Mouse (Mus musculus): ENCODE measurements around the gene 1110025L11Rik. TPM values are rescaled to one million over a fixed set of nuclear protein-coding genes. Genes with fewer than 3 reads are reported as not detected.
"Not testable (repeated sequence)": the region's sequence is repeated elsewhere in the genome, so short reads cannot be mapped to it uniquely, and the experiment has no call there.

The 1110025L11Rik gene
- total RNA-seq (2017), result not detected in 2 replicates

- ATAC-seq (replicated peaks in 1 of 2; ENCODE audit: insufficient read depth in 1 of 2, low FRiP score in 2 of 2, low TSS enrichment in 1 of 2, low read depth in 1 of 2, poor library complexity in 2 of 2, severe bottlenecking in 2 of 2), result not testable (repeated sequence)
Observed at GRCm38 (mm10) chr16:89063902-89064301, at the start of gene 1110025L11Rik. Gene 1110025L11Rik (minus strand): TSS chr16:89064002.

- not testable (repeated sequence) for ATAC-seq (replicated peaks in 1 of 2; ENCODE audit: insufficient read depth in 1 of 2, low FRiP score in 2 of 2, low TSS enrichment in 1 of 2, low read depth in 1 of 2, poor library complexity in 2 of 2, severe bottlenecking in 2 of 2)
Observed at GRCm38 (mm10) chr16:89071041-89071440, 7.2 kb upstream of the 1110025L11Rik start.

DNA sequence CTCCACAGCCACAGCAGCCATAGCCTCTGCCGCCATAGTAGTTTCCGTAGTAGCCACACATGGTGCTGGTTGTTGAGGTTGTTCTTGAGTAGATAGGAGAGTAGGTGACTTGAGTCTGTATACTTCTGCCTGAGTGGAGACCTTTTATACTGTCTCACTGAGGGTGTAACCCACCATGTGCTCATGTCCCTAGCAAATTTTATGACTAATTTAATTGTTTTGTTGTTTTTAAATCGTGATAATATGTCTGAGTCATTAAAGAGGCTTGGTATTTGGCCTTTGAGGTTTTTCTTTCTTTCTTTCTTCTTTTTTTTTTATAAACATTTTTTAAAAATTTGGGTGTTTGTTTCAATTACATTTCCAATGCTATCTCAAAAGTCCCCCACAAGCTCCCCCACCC, 16.0 kb downstream of the 1110025L11Rik start, which contains the start of gene Krtap6-5:
Gene Krtap6-5, minus strand, starts transcription at position 101 of the 400 bp plus-strand sequence.
- no peak for ATAC-seq (replicated peaks in 1 of 2; ENCODE audit: insufficient read depth in 1 of 2, low FRiP score in 2 of 2, low TSS enrichment in 1 of 2, low read depth in 1 of 2, poor library complexity in 2 of 2, severe bottlenecking in 2 of 2)

- ATAC-seq (replicated peaks in 1 of 2; ENCODE audit: insufficient read depth in 1 of 2, low FRiP score in 2 of 2, low TSS enrichment in 1 of 2, low read depth in 1 of 2, poor library complexity in 2 of 2, severe bottlenecking in 2 of 2), result not testable (repeated sequence)
Observed at GRCm38 (mm10) chr16:89041372-89041771, 22.4 kb downstream of the 1110025L11Rik start, which contains the start of gene Gm10228. Gene Gm10228 (minus strand): TSS chr16:89041472.

DNA sequence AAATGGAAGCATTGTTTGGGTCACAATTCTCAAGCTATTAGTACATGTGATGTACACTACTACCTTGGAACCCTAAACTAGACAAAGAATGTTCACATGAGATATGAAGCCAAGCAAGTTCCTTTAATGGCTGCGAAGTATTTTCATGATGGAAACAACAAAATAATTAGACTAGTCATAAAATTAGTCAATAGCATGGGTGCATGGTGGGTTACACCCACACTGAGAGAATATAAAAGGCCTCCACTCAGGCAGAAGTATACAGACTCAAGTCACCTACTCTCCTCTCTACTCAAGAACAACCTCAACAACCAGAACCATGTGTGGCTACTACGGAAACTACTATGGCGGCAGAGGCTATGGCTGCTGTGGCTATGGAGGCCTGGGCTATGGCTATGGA, 32.4 kb downstream of the 1110025L11Rik start, which contains the start of gene Krtap6-1:
Gene Krtap6-1, plus strand, starts transcription at position 301 of the 400 bp plus-strand sequence.
- not testable (repeated sequence) for ATAC-seq (replicated peaks in 1 of 2; ENCODE audit: insufficient read depth in 1 of 2, low FRiP score in 2 of 2, low TSS enrichment in 1 of 2, low read depth in 1 of 2, poor library complexity in 2 of 2, severe bottlenecking in 2 of 2)

GRCm38 (mm10) chr16:89014984-89015383, 48.8 kb downstream of the 1110025L11Rik start, which contains the start of gene Gm10229:
Gene Gm10229 (plus strand): TSS chr16:89015284.
- not testable (repeated sequence) for ATAC-seq (replicated peaks in 1 of 2; ENCODE audit: insufficient read depth in 1 of 2, low FRiP score in 2 of 2, low TSS enrichment in 1 of 2, low read depth in 1 of 2, poor library complexity in 2 of 2, severe bottlenecking in 2 of 2)

- ATAC-seq (replicated peaks in 1 of 2; ENCODE audit: insufficient read depth in 1 of 2, low FRiP score in 2 of 2, low TSS enrichment in 1 of 2, low read depth in 1 of 2, poor library complexity in 2 of 2, severe bottlenecking in 2 of 2), result no peak
Observed at GRCm38 (mm10) chr16:89013973-89014372, 49.8 kb downstream of the 1110025L11Rik start.

Other genes with a start within 250 kb of the 1110025L11Rik start
- not detected in 2 replicates for gene Krtap15, start 243.8 kb downstream of the 1110025L11Rik start, total RNA-seq (2017)
- gene Krtap14, start 237.9 kb downstream of the 1110025L11Rik start, total RNA-seq (2017), result not detected in 2 replicates
- gene Krtap19-1, start 194.6 kb downstream of the 1110025L11Rik start, total RNA-seq (2017), result not detected in 2 replicates
- not detected in 2 replicates for gene Krtap19-2, start 189.7 kb downstream of the 1110025L11Rik start, total RNA-seq (2017)
- not detected in 2 replicates for gene Krtap19-3, start 186.0 kb downstream of the 1110025L11Rik start, total RNA-seq (2017)
- gene Krtap19-4, start 178.9 kb downstream of the 1110025L11Rik start, total RNA-seq (2017), result not detected in 2 replicates
- not detected in 2 replicates for gene Krtap19-5, start 167.5 kb downstream of the 1110025L11Rik start, total RNA-seq (2017)
- not detected in 2 replicates for gene Krtap19-9b, start 131.7 kb downstream of the 1110025L11Rik start, total RNA-seq (2017)
- not detected in 2 replicates for gene Krtap16-3, start 101.1 kb downstream of the 1110025L11Rik start, total RNA-seq (2017)
- gene Krtap22-2, start 53.2 kb downstream of the 1110025L11Rik start, total RNA-seq (2017), result not detected in 2 replicates
- gene Gm10229, start 48.7 kb downstream of the 1110025L11Rik start, total RNA-seq (2017), result not detected in 2 replicates
- gene Krtap6-1, start 32.3 kb downstream of the 1110025L11Rik start, total RNA-seq (2017), result not detected in 2 replicates
- gene Gm10228, start 22.5 kb downstream of the 1110025L11Rik start, total RNA-seq (2017), result not detected in 2 replicates
- gene Krtap6-5, start 16.1 kb downstream of the 1110025L11Rik start, total RNA-seq (2017), result not detected in 2 replicates
- not detected in 2 replicates for gene Krtap6-3, start 20.0 kb upstream of the 1110025L11Rik start, total RNA-seq (2017)
- gene Gm6358, start 76.8 kb upstream of the 1110025L11Rik start, total RNA-seq (2017), result not detected in 2 replicates
- not detected in 2 replicates for gene Gm10061, start 87.1 kb upstream of the 1110025L11Rik start, total RNA-seq (2017)
- not detected in 2 replicates for gene Gm9789, start 94.0 kb upstream of the 1110025L11Rik start, total RNA-seq (2017)
- gene Gm7735, start 105.5 kb upstream of the 1110025L11Rik start, total RNA-seq (2017), result not detected in 2 replicates
- not detected in 2 replicates for gene 1110057P08Rik, start 110.7 kb upstream of the 1110025L11Rik start, total RNA-seq (2017)
- not detected in 2 replicates for gene Krtap20-2, start 141.9 kb upstream of the 1110025L11Rik start, total RNA-seq (2017)